Mouse (Mus musculus) kidney, adult 8-10 months (tissue): ENCODE results near the gene Gtpbp8.

Source experiments
- DNase-seq, 2 experiments: peaks; one replicate each; pipeline ENCODE4 v3.0.0; 2022

Gene Gtpbp8

DNA sequence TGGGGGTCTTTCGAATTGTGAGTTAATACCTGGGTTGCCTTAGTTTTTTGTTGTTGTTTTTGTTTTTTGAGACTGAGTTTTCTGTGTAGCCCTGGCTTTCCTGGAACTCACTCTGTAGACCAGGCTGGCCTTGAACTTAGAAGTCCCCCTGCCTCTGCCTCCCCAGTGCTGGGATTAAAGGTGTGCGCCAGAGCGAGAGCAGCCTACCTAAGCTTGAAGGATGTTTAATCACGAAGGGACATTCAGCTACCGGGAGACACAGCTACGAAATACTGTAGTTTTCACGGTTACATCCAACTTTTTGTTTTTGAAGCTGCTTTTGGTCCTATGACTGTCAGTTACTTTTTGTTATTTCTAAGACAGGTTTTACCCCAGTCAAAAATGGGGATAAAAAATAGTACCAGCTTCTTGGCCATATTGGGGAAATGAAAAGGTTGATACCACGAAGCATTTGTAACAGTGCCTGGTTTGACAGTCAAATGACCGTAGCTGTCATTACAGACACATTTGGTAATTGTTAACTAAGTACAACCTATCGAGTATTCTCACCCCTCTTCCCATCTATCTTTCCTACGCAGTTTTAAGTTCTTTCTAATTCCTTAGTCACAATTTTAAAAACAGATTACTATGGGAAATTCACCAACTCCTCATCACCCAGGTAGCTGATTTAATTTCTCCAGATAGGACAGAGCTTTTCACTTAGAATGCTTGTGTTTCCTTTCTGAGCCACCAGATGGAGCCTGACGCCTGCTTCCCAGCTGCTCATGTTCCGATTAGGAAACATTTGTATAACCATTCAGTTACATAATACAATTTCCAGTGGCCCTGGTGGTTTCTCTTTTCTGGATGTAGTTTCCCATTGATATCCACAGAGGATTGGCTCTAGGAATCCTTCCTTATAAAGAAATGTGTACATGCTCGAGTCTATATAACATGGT, 20.6 kb downstream of the Gtpbp8 start:
- peak; percentile 83 to 84 for DNase-seq

DNA sequence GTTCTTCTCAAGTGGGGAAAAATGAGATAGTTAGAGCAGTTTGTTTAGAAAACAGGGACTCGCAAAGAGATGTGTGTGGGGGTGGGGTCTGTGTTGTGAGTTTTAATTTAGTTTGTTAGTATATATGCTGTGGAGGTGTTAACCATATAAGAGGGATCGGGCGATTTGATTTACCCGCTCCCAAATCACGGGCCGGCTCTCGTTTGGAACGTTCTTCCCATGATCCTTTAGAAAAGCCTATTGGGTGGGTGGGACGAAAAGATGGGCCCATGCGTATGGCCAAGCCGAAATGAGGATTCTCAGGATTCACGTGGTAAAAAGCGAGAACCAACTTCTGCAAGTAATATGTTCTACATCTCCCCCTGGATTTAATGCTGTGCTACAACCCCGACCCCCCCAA, 21.3 kb downstream of the Gtpbp8 start:
- DNase-seq = peak; percentile 32 to 51

DNA sequence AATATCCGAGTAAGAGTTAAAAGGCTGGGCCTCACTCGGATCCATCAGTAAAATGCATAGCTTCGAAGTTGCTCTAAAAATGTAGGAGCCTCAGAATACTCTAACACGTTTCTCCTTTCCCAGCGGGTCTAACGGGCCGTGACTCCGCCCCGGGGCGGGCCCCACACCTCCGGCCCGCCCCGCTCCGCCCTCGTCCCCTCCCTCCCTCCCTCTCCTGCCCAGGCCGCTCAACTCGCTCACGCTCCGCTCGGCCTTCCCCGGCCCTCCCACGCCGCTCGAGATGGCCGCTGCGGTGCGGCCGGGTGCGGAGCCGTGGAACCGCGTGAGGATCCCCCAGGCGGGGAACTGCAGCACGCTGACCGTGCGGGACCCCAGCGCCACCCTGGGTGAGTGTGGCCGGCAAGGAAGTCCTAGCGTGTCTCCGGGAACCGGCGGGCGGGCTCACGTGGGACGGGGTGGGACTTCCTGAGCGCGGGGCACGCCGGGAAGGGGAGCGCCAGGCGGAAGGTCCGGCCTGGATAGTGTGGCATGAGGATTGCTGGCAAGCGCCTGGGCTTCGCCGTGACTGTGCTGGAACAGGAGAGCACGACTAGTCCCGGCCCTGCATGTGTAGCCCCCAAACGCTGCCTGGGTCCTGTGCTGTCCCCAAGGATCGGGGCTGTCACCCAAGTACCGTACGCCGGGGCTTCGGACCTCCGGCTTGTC, 21.9 kb downstream of the Gtpbp8 start, which contains the start of gene Nepro:
Gene Nepro, plus strand, starts transcription at position 219 of the 705 bp plus-strand sequence.
- DNase-seq = peak; percentile 93 to 95

DNA sequence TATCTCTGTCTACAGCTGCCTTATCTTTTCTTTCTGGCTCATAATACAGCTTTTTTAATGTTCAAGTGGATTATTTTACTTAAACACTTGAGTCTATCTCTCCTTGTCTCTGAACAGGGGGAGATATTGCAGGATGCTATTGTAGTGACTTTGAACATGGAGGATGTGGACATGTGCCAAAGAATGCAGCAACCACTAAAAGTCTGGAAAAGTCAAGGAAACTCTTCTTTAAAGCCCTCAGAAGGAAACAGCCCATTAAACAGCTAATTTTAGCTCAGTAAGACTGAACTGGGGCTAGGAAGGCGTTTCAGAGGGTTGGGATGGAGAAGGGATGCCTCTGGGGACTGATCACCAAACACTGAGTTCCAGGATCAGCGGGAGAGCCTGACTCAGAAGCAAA, 23.5 kb downstream of the Gtpbp8 start:
- DNase-seq = no peak

DNA sequence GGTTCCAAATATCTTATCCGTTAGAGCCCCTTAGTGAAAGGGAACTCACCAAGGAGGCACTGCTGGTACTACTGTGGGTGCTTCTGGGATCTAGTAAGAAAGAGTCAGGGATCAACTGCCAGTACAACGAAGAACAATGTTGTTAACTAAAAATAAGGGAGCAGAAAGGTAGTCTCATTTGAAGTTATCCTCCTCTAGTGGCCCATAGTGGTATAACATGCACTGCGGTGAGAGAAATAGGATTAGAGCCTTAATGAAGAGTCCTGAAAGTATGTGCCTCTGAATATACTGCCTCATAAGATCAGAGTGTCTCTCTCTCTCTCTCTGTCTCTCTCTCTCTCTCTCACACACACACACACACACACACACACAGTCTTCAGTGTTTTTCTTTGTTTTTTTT, 25.6 kb downstream of the Gtpbp8 start:
- DNase-seq = no peak

DNA sequence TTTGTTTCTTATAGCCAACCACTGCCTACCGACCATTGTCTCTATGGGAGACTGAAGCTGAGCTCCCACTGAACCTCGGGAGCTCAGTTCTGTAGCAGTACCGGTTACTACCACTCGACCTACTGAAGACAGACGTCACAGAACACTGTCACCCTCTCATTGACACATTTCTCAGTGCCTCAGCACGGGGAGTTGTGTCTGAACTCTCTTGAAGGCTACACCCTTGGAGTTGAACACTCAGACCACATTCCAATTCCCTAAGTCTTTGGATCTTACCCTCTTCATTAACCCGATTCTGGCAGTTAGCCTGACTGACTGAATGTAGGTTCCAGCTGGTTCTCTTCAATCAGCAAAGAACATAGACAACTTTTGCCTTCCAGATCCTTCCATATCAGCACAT, 26.8 kb downstream of the Gtpbp8 start:
- DNase-seq = peak in 1 of 2 experiments; percentile 38

DNA sequence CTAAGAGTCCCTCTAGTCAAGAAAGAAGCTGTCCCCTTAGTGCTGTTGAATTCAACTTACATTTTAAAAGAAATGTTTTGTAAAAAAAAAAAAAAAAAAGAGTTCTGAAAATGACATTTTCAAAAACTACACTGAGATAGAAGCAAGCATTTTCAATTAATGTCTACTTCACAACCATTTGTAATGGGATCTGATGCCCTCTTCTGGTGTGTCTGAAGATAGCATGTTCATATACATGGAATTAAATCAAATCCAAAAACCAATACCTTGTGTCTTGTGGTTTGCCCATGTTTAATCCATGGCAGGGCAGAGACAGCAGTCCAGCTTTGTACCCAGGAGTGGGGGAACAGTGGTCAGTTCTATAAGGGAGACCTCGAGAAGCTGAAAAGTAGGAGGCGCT, 28.3 kb downstream of the Gtpbp8 start:
- no peak for DNase-seq

DNA sequence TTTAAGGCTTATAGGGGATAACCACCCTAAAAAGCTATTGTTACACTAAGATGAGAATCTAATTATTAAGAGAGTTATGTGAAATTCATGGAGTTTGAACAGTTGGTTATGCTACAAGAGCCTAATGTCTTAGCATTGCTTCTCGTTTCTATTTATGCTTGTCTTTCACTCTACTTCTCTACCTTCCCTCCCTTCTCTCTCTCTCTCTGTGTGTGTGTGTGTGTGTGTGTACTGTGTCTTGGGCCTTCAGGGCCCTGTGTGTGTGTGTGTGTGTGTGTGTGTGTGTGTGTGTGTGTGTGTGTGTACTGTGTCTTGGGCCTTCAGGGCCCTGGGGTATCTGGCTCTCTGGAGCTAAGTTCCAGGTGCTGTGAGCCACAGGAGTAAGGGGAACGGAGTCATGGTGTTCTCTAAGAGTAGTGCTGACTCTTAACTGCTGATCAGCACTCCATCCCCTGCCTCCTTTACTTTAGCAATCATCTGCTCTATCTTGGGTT, 29.0 kb downstream of the Gtpbp8 start:
- DNase-seq = no peak

DNA sequence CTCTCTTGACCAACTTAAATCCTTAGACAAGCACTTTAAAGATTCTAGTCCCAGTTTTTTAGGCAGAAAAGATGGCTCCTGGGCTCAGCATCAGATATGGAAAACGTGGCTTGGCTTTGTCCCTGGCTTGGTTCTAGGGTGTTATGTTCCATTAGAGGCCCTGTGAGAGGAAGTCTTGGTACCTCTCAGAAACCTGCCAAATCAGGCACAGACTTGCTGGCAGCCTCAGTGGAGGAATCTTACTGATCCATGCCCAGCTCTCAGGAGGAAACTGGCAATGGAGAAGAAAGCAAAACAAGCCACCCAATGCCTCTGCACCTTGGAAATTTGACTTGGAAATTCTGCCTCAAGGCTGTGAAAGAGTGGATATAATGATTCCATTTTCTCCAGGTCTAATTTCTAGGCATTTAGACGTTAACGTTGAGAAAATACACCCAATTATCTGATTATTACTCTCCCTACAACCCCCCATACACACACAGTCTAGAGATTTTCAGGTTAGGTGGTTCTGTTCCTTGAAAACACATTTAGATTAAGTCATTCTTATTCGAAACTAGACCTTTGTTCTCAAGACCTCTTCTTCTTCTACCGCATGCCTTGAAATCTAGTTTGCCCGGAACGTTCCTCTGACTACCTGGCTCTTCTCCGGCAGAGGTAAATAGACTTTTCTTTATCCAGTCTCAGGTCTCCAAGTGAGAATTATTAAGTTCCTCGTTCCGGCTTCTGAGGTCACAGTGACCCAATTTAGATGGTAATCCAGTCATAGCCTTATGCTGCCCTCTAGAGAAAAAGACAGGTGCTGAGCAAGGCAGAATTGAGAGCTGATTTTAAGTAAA, 29.6 kb downstream of the Gtpbp8 start:
- peak; percentile 25 to 52 for DNase-seq

DNA sequence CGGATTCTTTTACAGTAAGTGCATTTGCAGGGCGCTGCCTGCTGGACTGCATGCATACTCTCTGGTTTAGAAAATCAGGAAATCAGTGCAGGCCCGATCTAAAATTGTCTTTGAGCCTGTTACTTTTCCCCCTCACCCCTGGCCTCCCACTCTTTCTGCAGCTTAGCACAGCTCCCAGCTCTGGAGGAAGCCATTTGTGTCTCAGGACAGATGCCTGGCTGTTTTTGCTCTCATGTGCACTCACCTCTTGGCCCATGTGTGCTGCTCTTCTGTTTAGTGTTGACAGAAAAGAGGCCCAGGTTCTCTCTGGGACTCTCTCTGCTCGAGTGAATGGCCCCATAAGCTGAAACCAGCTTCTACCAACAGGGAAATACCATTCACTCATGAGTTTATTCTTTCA, 42.7 kb downstream of the Gtpbp8 start:
- no peak for DNase-seq

DNA sequence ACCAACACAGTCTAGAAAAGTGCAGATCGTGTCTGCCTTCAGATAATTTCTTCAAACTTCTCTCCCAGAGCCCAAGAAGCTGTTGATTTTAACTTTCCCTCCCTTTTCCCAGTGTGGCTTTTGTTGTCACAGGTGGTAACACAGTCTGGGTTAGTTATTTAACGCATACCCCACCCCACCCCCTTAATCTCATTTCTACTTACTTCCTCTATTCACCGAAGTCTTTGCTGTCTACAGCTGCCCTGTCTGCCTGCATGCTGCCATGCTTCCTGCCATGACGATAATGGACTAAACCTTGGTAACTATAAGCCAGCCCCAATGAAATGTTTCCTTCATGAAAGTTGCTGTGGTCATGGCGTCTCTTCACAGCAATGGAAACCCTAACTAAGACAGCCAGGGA, 43.9 kb downstream of the Gtpbp8 start:
- DNase-seq = no peak

DNA sequence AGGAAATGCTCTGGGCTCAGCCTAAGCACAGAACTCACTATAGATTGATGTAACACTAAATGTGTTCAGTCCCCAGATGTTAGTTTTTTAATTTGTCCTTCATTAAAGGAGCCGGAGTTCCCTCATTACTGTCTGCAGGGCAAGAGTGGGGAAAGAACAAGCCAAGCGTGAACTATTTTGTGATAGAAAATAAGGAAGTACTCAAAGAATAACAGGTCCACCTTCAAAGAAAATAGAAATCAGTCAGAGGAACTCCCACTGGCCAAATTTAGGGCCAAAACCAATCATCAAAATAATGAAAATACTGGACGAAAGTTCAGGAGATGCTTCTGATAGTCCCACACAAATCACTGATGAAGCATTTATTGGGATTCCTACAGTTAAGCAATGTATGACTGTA, 45.0 kb downstream of the Gtpbp8 start:
- DNase-seq = no peak

DNA sequence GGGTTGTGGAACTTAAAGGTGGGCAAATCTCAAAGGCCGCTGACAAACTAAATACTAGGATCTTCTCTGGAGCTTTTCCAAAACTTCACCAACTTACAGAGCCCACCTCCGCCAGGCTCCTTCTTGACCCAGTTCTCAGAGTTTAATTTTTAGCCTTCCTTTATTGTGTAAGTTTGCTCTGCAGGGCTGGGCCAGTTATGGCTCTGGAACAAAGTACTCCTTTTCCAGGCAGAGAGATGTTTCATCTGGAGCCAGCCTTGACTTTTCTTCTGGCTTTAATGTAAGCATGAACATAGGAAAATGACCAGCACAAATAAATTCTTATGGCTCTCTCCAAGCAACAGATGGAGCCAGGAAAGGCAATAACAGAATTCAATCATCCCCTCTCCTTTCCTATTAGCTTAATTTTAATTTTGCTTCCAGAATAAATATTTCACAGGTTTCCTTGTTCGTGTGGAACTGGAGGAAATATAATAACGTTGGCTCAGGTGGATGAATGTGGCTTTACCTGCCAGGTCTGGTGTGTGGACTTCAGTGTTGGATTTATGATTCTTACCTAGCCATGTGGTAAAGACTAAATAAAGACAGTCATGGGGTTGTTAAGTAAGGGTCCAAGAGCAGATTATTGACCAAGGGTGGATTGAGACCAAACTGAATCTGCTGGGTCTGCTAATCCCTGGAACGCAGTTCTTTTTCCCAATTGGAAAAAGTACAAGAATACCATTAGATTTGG, 48.5 kb downstream of the Gtpbp8 start:
- DNase-seq = no peak

DNA sequence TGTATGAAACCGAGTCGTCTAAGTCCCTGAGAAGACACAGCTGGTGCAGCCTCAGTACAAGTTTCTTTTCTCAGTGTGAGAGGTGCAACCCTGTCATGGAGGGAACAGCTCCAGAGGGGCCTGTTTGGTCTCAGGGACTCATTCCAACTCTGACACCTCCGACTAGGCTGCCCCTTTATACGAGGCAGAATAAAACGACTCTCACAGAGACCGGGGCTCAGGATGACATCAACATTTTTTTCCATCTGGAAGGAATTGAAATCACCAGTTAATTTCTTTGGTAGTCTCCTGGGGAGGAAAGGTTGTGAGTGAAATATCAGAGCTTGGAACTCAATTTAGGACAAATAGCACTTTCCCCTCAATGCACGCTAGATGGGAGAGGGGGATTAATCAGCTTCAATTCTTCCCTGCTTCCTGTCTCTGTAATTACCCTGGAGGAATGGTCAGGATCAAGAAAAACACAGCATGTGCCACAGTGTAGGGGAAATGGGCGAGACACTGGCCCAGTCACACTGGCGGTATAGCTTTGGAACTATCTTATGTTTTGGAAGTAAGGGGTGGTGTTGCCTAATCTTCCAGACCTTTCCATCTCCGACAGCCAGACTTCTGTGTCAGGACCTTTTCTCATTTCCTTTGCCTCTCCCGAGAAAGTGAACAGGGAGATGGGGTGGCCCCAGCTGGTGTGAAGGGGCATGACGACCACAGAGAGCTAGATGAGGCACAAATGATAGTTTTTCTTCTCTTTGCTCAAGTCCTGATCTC, 50.1 kb downstream of the Gtpbp8 start:
- no peak for DNase-seq

DNA sequence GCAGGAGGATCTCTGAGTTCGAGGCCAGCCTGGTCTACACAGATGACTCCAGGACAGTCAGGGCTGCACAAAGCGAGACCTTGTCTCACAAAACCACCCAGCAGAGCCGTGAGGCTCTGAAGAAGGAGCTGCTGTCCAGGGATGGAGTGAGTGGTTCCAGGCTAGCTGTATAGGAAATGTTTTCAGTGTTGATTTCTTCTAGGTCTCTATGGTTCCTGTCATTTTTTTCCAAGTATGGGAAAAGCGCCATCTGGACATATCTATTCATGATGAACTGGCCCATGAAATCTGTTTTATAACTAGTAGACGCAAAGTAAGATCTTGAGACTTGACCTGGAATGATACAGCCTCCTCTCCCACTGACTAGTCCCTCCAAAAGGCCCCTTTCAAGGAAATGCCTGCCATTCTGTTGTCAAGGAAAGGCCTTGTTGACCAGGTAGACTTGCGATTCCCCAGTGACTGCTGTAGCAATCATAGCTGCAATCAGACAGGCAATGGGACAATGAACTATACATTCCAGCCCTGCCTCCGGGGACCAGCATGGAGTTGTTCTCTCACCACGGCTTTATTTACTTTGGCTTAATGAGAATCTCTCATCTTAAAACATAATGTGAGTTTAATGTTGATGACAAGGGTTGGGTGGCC, 50.8 kb downstream of the Gtpbp8 start:
- DNase-seq = no peak

DNA sequence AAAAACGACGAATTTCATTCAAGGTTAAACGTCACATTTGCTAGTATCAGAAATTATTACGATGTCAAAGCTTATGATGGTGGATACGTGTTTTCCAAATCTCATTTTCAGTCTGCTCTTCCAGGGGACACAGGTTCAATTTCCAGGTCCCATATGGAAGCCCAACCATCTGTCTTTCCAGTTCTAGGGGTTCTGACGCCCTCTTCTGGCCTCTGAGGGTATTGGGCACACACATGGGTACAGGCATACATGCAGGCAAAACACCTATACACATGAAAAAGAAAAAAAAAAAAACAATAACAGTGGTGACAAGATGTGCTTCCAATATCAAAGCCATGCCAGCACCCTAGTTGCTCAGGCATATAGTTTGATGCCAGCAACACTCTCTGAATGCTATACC, 52.5 kb downstream of the Gtpbp8 start:
- no peak for DNase-seq

DNA sequence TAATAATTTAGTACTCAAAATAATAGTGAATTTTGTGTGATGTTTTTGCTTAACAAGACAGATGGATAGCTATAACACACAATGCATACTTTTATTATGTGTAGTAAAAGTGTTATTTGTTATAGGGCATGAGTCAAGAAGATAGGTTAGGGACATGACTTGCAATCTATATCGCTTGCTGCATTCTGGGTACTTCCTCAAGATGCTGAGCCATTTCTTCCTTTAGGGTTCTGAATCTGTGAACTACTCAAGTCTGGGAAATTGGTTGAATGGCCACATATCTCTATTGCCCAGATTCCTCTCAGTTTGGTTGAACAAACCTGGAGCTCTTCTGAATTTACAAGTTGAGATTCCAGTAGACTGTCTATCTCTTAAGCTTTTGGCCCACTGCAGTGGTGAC, 53.6 kb downstream of the Gtpbp8 start:
- no peak for DNase-seq

DNA sequence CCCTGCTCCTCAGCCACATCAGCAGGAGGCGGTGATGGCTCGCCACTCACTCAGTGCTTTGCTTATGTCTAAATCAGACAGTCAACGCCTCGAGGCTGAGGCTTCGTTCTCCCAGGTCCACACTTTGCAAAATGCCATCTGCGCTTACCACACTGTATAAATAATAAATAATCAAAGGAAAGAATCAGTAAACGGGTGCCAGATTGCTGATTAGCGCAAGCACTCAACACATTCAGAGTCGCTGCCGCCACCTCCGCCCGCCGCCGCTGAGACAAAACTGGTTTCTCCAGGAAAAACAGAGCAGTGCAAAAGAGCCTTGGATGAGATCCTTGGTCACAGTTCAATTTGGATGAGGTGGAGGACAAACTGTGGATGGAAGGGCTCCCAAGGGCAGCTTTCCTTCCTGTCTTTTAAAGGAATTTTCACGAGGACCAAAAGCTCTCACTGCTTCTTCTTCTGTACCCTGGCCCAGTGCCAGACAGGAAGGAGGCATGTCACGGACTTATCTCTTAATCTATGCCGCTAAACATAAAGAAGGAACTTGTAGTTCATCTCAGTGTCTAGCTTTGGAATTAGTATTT, 54.5 kb downstream of the Gtpbp8 start:
- peak in 1 of 2 experiments; percentile 44 for DNase-seq

DNA sequence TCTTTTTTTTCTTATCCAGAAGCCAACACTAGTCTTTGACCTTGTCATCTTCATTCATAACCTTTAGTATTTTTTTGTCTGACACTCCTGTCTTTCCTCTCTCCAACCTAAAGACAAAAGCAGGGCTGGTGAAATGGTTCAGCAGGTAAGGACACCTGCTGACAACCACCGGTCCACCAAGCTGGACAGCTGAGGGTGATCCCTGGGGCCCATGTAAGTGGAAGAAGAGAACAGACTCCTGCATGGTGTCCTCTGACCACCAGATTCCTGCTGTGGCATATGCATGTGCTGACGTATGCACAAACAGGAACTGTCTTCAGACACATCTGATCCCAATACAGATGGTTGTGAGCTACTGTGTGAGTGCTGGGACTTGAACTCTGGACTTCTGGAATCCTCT, 55.1 kb downstream of the Gtpbp8 start:
- DNase-seq = no peak

DNA sequence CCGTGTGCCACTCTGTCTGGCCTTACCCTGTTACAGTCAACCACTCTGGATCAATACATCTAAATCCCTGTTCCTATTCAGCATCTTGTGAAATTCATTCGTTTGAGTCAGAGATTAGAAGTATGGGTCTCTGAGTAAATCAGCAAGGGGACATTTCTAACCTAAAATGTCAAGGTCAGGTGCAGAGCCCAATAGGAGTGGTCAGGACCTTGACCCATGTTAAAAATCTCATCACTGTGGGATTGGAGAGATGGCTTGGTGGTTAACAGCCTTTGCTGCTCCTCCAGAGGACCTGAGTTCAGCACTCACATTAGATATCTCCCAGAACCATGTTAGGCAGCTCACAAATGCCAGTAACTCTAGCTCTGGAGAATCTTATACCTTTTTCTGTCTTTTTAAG, 55.7 kb downstream of the Gtpbp8 start:
- no peak for DNase-seq

DNA sequence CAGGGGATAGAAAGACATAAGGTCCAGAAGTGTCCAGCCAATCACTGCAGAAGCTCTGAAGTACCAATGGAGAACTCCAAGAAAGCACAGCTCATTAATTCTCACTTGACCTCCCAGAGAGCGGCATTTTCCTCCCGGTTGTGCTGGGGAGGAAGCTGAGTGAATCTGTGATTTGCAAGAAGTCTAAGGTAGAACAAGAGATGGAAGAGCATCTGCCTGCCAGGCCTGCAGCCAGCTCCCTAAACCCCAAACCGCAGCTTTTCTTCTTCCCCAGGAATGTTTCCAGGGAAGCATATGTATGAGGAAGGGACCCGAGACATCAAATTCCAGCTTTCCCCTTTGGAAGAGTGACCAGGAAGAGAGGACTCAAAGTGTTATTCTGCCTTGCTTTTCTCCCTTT, 57.7 kb downstream of the Gtpbp8 start:
- no peak for DNase-seq
